Mouse (Mus musculus) ES-E14 (cell line): ENCODE measurements around the gene Ecm2. TPM values are rescaled to one million over a fixed set of nuclear protein-coding genes. Genes with fewer than 3 reads are reported as not detected.

Experiments used
- DNase-seq: peaks from one replicate; pipeline ENCODE4 v3.0.0-alpha.2; 2013; ENCODE audit warnings: low read depth, low spot score
- H3K27ac ChIP-seq: 2 replicates; pipeline ENCODE4 v1.5.1; 2012; ENCODE audit warnings: low read depth, mild to moderate bottlenecking, low read length, moderate library complexity, mixed read lengths; ENCODE audit not compliant: poor library complexity, insufficient read depth, severe bottlenecking
- H3K36me3 ChIP-seq: 2 replicates; pipeline ENCODE4 v1.6.1; 2012; ENCODE audit warnings: mild to moderate bottlenecking, low read length, moderate library complexity, mixed read lengths; ENCODE audit not compliant: control insufficient read depth, poor library complexity, insufficient read depth, severe bottlenecking
- H3K4me1 ChIP-seq, 2 experiments: fragments of 150-350 bp in 1 of 2; sonication (generic) in 1 of 2; 2 replicates each; pipeline ENCODE4 v1.6.1; 2012; ENCODE audit warnings: low read length in 2 of 2, mild to moderate bottlenecking in 1 of 2, mixed read lengths in 1 of 2; ENCODE audit not compliant: control insufficient read depth in 2 of 2, insufficient read depth in 2 of 2, poor library complexity in 1 of 2
- H3K4me3 ChIP-seq, 2 experiments: fragments of 150-350 bp in 1 of 2; sonication (generic) in 1 of 2; 2 replicates each; pipeline ENCODE4 v1.5.1; 2012; ENCODE audit warnings: low read length in 2 of 2, low read depth in 1 of 2, mild to moderate bottlenecking in 1 of 2, mixed read lengths in 1 of 2; ENCODE audit not compliant: insufficient read depth in 1 of 2, poor library complexity in 1 of 2, severe bottlenecking in 1 of 2
- H3K9ac ChIP-seq: 2 replicates; pipeline ENCODE4 v1.6.1; 2012; ENCODE audit warnings: low read depth, mild to moderate bottlenecking, low read length, mixed read lengths; ENCODE audit not compliant: poor library complexity, insufficient read depth, severe bottlenecking
- H3K9me3 ChIP-seq: fragments of 150-350 bp; sonication (generic); 2 replicates; pipeline ENCODE4 v1.6.1; 2012; ENCODE audit warnings: low read depth, mild to moderate bottlenecking, low read length; ENCODE audit not compliant: control insufficient read depth, insufficient read depth
- CHD2 ChIP-seq: IDR thresholded peaks from 2 replicates; pipeline ENCODE4 v1.6.1; 2014; ENCODE audit warnings: mild to moderate bottlenecking, low read depth, low read length, inconsistent platforms
- HCFC1 ChIP-seq: IDR thresholded peaks from 2 replicates; pipeline ENCODE4 v1.6.1; 2012; ENCODE audit warnings: low read length, inconsistent platforms, borderline replicate concordance; ENCODE audit not compliant: insufficient read depth
- MAFK ChIP-seq: IDR thresholded peaks from 2 replicates; pipeline ENCODE4 v1.6.1; 2014; ENCODE audit warnings: mild to moderate bottlenecking, low read depth, low read length, inconsistent platforms; ENCODE audit not compliant: insufficient read depth
- ZC3H11A ChIP-seq: IDR thresholded peaks from 2 replicates; pipeline ENCODE4 v1.6.1; 2012; ENCODE audit warnings: low read depth, mild to moderate bottlenecking, inconsistent platforms, low read length, borderline replicate concordance
- ZNF384 ChIP-seq: IDR thresholded peaks from 2 replicates; pipeline ENCODE4 v1.6.1; 2012; ENCODE audit warnings: low read depth, low read length, inconsistent platforms
- in situ Hi-C, 2 experiments: fragments of 600-800 bp; cut with MboI; formaldehyde crosslinking; loops; one replicate each; pipeline ENCODE4 v1.15.1; 2025; ENCODE audit warnings: low sequenced_read_pairs in 2 of 2, inconsistent platforms in 1 of 2; ENCODE audit not compliant: unreplicated experiment in 2 of 2
- total RNA-seq: library from RNA; depleted of rRNA; stranded (reverse); fragments of 300-350 nt; gene quantifications from 2 replicates; pipeline ENCODE4 v1.2.3, GENCODE M21; 2012; rRNA removed

Gene Ecm2
- total RNA-seq, 1 experiment, result 0.54 TPM

- TF ChIP-seq HCFC1 (no peak), CHD2 (no peak), ZNF384 (no peak), ZC3H11A (no peak), MAFK (no peak)
- in situ Hi-C loops, result no loop called here
- no peaks in the 10 kb centered on the region for H3K9me3 ChIP-seq
These were observed 59.7 kb downstream of the Ecm2 start for GRCm38 (mm10) chr13:49564347-49564746.

GRCm38 (mm10) chr13:49570371-49570770 is 65.8 kb downstream of the Ecm2 start:
- no peak for DNase-seq
- Histone ChIP-seq H3K27ac (no peak overlapping the region), H3K9me3 (no peaks in the 10 kb centered on the region), H3K36me3 (no peaks in the 10 kb centered on the region), H3K4me1 (no peaks in the 10 kb centered on the region), H3K4me3 (no peak overlapping the region), H3K9ac (no peak overlapping the region)
- no peak for TF ChIP-seq HCFC1
- no peak for TF ChIP-seq MAFK
- no peak for TF ChIP-seq ZC3H11A
- no peak for TF ChIP-seq ZNF384
- TF ChIP-seq CHD2, result no peak
- in situ Hi-C loops, result no loop called here

More at GRCm38 (mm10) chr13:49564347-49564746, 59.7 kb downstream of the Ecm2 start:
- DNase-seq, result no peak
- H3K27ac ChIP-seq, result no peak overlapping the region
- no peak overlapping the region for H3K9ac ChIP-seq
- no peaks in the 10 kb centered on the region for H3K36me3 ChIP-seq
- no peaks in the 10 kb centered on the region for H3K4me1 ChIP-seq
- no peak overlapping the region for H3K4me3 ChIP-seq

DNA sequence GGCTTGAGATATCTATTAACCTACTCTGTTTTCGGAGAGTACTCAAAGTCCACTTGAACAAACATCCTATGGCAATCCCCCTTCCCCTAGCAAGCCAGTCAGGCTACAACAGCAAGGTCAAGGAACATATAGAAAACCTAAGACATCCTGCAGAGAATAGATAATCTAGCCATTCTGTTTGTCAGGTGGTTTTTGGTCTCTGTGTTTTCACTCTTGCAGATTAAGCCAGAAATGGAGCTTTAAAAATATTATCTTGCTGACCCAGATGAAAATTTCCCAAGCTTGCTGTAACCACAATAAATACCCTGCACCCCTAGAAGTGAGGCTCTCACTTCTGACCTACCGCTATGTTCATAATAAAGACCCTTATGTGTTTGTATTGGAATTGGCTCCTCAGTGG is 66.8 kb downstream of the Ecm2 start:
- in situ Hi-C loops, result no loop called here
- no peaks in the 10 kb centered on the region for H3K36me3 ChIP-seq
- H3K4me1 ChIP-seq, result no peaks in the 10 kb centered on the region
- no peak for TF ChIP-seq ZNF384
- no peak for TF ChIP-seq ZC3H11A
- TF ChIP-seq HCFC1, result no peak
- no peak for TF ChIP-seq MAFK
- TF ChIP-seq CHD2, result no peak
- no peak for DNase-seq
- no peaks in the 10 kb centered on the region for H3K9me3 ChIP-seq
- H3K4me3 ChIP-seq, result no peak overlapping the region
- no peak overlapping the region for H3K27ac ChIP-seq
- no peak overlapping the region for H3K9ac ChIP-seq

GRCm38 (mm10) chr13:49581541-49582530 is 77.2 kb downstream of the Ecm2 start, which contains the start of gene Omd:
TSS of gene Omd (plus strand) at chr13:49582462.
- TF ChIP-seq ZNF384 (no peak), CHD2 (no peak), ZC3H11A (no peak)
- in situ Hi-C loops, result no loop called here
- Histone ChIP-seq H3K4me3 (no peak within 1 kb of the TSS), H3K9ac (no peak within 1 kb of the TSS), H3K4me1 (no peaks in the 10 kb centered on the region), H3K36me3 (no peaks in the 10 kb centered on the region), H3K27ac (no peak within 1 kb of the TSS), H3K9me3 (no peaks in the 10 kb centered on the region)
- no peak for DNase-seq

Other genes starting within 250 kb of the Ecm2 start
- 1.5 and 6.2 TPM in 2 replicates for gene Fgd3, start 184.5 kb upstream of the Ecm2 start, total RNA-seq
- gene Bicd2, start 163.2 kb upstream of the Ecm2 start, total RNA-seq, result 18.2 and 25.5 TPM in 2 replicates
- gene Ippk, start 83.6 kb upstream of the Ecm2 start, total RNA-seq, result 12.1 and 16.9 TPM in 2 replicates
- 0.37 and 0.85 TPM in 2 replicates for gene Tes3-ps, start 11.5 kb upstream of the Ecm2 start, total RNA-seq
- gene Aspn, start 39.6 kb downstream of the Ecm2 start, total RNA-seq, result 0.11 TPM in 1 of 2 replicates, not detected in the other
- gene Omd, start 77.7 kb downstream of the Ecm2 start, total RNA-seq, result 0.16 TPM in 1 of 2 replicates, not detected in the other
- gene Ogn, start 103.2 kb downstream of the Ecm2 start, total RNA-seq, result 0.16 and 0.45 TPM in 2 replicates
- gene Cenpp, start 148.0 kb downstream of the Ecm2 start, total RNA-seq, result 21.0 and 25.4 TPM in 2 replicates
- gene Nol8, start 148.3 kb downstream of the Ecm2 start, total RNA-seq, result 32.9 and 41.1 TPM in 2 replicates
- 139 and 176 TPM in 2 replicates for gene Iars, start 177.3 kb downstream of the Ecm2 start, total RNA-seq